Mouse (Mus musculus) E14TG2a.4 (cell line): Measurements from ENCODE around the gene Crtc1.

Experiments
- CTCF ChIP-seq: conservative IDR thresholded peaks from 2 replicates; pipeline ENCODE4 v1.5.1; 2014; ENCODE audit warnings: low read length
- POU5F1 ChIP-seq: IDR thresholded peaks from 2 replicates; pipeline ENCODE4 v1.6.1; 2014; ENCODE audit warnings: low read length, borderline replicate concordance

GRCm38 (mm10) chr8:70440246-70440645 lies 867 bp upstream of the Crtc1 start:
- TF ChIP-seq CTCF (0 out of 2 replicates have a peak, but pooled peaks have one; percentile 4), POU5F1 (no peak)
